Mouse (Mus musculus) lung, postnatal 25 days (tissue): Measurements from ENCODE around the gene Trdmt1.
A peak's percentile ranks its signal among the peaks of the same experiment; 100 is the strongest.

Source experiments
- DNase-seq: peaks from one replicate; pipeline ENCODE4 v3.0.0; 2022; ENCODE audit warnings: low spot score

Trdmt1 gene

DNA sequence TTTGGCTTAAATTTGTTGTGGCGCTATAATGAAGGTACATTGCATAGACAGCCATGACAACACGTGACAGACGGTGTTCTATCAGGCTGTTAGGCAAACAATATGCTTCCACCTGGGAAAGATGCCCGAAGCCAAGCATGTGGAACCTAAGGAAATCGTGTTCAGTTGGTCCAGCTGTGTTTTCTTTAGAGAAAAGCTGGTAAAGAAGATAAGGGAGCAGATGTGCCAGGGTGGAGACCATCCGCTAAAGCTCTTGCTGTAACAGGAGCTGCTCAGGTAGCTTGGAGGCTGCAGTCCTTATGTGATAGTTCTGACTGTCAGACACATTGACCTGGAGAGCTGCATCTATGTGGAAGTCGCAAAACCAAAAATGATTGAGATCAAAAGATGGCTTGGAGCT lies 45.3 kb downstream of the Trdmt1 start:
- DNase-seq: no peak

DNA sequence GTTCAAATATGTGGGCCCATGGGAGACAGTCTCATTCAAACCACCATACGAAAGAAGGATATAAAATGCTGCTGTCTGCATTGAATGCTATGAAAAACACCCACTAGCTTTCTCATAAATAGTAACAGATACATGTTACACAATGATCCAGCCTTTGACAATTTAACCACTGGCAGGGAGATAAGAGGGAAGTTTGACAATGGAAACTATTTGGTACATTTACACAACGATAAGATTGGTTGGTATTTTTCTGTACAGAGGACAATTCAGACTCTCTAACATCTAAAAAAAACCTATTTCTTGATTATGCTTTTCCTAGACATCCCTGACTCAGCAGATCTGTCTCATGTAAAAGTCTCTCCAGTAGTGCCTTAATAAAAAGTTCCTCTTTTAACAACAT lies 48.4 kb downstream of the Trdmt1 start:
- peak; percentile 13 for DNase-seq

DNA sequence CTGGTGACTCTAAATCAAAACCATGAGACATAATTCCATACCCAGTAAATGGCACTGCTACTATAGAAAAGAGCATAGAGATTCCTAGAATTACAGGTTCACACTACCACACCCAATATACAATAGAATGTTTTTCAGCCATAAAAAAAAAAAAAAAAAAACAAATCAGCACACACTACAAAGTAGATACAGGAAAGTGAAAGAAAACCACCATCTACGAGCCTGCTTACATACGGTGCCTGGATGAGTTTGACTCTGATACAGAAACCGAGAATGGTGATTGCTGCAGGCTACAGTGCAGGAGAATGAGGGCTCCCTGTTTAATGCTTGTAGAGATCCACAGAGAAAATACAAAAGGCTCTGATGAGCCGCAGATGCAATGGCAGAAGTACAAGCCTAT lies 51.5 kb downstream of the Trdmt1 start:
- no peak for DNase-seq

DNA sequence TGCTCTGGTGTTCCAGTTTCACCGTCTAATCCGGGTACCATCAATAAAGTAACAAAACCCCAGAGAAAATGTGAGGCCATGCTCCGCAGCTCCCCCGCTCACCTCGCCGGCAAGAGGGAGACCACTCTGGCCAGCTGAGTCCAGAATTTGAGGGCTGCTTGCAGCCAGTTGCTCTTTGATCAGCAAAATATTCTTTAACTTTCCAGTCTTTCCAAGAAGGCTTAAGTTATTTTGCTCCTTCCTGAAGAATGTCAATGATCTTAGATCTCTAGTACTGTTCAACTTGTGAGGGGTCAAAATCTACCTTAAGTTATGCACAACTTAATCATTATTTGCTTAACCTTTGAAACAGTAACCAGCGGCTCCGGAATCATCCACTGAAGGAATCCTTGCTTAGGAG lies 52.7 kb downstream of the Trdmt1 start, which contains the start of gene Cubn:
Gene Cubn (minus strand): TSS at position 80 of the 400 bp plus-strand sequence.
- DNase-seq: no peak

DNA sequence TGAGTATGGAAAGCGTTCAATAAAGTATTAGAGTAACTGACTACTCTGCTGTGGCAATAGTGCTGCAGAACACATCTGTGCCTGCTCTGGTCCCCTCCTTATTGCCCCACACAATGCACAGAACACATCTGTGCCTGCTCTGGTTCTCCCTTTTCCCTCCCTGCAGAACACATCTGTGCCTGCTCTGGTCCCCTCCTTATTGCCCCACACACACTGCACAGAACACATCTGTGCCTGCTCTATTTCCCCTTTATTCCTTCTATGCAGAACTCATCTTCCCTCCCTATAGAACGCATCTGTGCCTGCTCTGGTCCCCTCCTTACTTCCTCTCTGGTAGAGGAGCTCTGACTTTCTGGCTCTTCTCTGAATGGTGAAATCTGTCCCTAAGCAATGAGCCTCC lies 54.0 kb downstream of the Trdmt1 start:
- DNase-seq: no peak

DNA sequence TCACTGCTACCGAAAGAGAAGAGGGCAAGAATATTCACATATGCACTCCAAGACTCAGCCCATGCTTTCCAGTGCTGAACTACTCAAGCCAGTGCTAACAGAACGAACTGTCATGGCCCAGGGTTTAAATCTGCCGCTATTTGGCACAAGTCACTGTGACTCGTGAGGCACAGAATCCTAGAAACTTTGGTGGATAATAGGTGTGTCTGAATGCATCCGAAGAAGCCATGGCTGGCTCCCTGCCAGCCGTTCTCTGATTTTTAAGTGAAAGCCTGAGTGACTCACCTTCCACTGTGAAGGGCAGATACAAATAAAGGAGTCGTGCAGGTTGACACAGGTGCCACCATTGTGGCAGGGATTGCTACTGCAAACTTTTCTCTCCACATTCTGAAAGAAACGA lies 58.0 kb downstream of the Trdmt1 start:
- DNase-seq: no peak

- DNase-seq: peak; percentile 8
Observed at GRCm38 (mm10) chr2:13484566-13484965, 59.9 kb downstream of the Trdmt1 start.

DNA sequence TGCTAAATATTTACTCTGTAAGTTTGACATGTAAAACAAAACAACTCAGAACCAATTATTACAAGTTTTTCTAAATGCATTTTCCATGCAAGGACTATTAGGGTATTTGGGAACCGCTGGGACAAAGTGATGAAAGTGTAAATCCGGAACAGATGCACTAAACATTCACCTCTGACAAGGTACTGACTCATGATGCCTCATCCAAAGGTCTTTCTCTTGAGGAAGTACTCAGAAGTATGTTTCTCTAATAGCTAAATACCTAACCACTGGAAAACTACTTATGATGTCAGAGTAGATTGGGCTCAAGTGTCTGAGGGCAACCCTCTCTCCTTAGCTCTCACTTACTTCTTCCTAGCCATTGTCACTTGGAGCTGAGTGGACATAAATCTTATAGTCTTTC lies 63.7 kb downstream of the Trdmt1 start:
- DNase-seq: no peak

GRCm38 (mm10) chr2:13479165-13479564 lies 65.3 kb downstream of the Trdmt1 start:
- no peak for DNase-seq

- DNase-seq: no peak
Observed at GRCm38 (mm10) chr2:13470108-13470507, 74.4 kb downstream of the Trdmt1 start.

- DNase-seq: no peak
Observed at GRCm38 (mm10) chr2:13469641-13470040, 74.8 kb downstream of the Trdmt1 start.

DNA sequence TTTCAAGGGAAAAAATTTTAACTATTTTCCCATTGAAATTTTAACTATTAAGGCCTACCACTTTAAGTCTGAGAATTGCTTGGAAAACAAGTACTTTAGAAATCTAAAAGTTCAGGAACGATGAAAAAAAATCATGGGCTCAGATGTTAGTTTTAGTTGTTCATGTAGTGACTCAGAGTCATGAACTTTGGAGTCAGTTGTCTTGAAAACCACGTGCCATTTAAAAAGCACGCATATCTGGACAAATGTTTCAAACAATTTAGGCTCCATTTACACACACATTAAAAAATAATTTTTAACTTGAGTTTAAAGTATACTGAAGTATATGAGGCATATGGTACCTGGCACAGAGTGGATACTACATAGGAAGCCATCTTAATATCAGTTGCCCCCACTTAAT lies 77.8 kb downstream of the Trdmt1 start:
- DNase-seq: no peak
